Mouse (Mus musculus) midbrain, embryonic 14.5 days (tissue): ENCODE measurements at regions not wholly inside any gene's neighbourhood (a gene's known extent, or its start where the extent isn't known, plus 50 kb on each side); places are given as distances from the start of the nearest gene placed in this dataset.
A peak's percentile ranks its signal among the peaks of the same experiment; 100 is the strongest.

Experiments
- ATAC-seq: fragments of 200-750 bp; cut with Nextera tagmentation; 2 replicates; pipeline ENCODE4 v1.8.0; 2017; ENCODE audit warnings: moderate number of reproducible peaks, moderate library complexity; ENCODE audit not compliant: low FRiP score, low TSS enrichment
- DNase-seq: peaks from one replicate; pipeline ENCODE4 v3.0.0-alpha.2; 2015
- H3K27ac ChIP-seq: fragments of 300-500 bp; sonication (generic); replicated peaks from 2 replicates; pipeline ENCODE4 v1.5.1; 2014; ENCODE audit warnings: mild to moderate bottlenecking, low read depth, low read length, moderate library complexity
- H3K27me3 ChIP-seq: fragments of 300-500 bp; sonication (generic); 2 replicates; pipeline ENCODE4 v1.6.1; 2014; ENCODE audit warnings: low read length, control low read depth, mixed read lengths; ENCODE audit not compliant: control insufficient read depth, insufficient read depth
- H3K36me3 ChIP-seq: fragments of 300-500 bp; sonication (generic); 2 replicates; pipeline ENCODE4 v1.6.1; 2014; ENCODE audit warnings: low read length, control low read depth; ENCODE audit not compliant: control insufficient read depth, insufficient read depth
- H3K4me1 ChIP-seq: fragments of 300-500 bp; sonication (generic); 2 replicates; pipeline ENCODE4 v1.6.1; 2014; ENCODE audit warnings: mild to moderate bottlenecking, antibody characterized with exemption, low read length, control low read depth; ENCODE audit not compliant: control insufficient read depth, insufficient read depth
- H3K4me2 ChIP-seq: fragments of 300-500 bp; sonication (generic); 2 replicates; pipeline ENCODE4 v1.6.1; 2014; ENCODE audit warnings: mild to moderate bottlenecking, low read length, moderate library complexity
- H3K4me3 ChIP-seq: fragments of 300-500 bp; sonication (generic); replicated peaks from 2 replicates; pipeline ENCODE4 v1.5.1; 2014; ENCODE audit warnings: low read depth, low read length
- H3K9ac ChIP-seq: fragments of 300-500 bp; sonication (generic); replicated peaks from 2 replicates; pipeline ENCODE4 v1.6.1; 2014; ENCODE audit warnings: mild to moderate bottlenecking, low read length, moderate library complexity
- H3K9me3 ChIP-seq: fragments of 300-500 bp; sonication (generic); 2 replicates; pipeline ENCODE4 v1.6.1; 2016; ENCODE audit warnings: low read length, control low read depth, mixed read lengths; ENCODE audit not compliant: control insufficient read depth
- WGBS: fragments of 180-500 bp; shearing (Covaris S2); extraction: QIAGEN DNeasy Blood & Tissue Kit; methylation state at CpG from one replicate; pipeline ENCODE4 v1.1.7; 2014; 5-methylcytosine and 5-hydroxymethylcytosine counted together

- WGBS = 93% methylated on average over 2 of the region's 2 CpGs
- no peak overlapping the region for H3K4me3 ChIP-seq
Observed at GRCm38 (mm10) chr2:143419791-143420190, 126.2 kb upstream of the Pcsk2 start.

DNA sequence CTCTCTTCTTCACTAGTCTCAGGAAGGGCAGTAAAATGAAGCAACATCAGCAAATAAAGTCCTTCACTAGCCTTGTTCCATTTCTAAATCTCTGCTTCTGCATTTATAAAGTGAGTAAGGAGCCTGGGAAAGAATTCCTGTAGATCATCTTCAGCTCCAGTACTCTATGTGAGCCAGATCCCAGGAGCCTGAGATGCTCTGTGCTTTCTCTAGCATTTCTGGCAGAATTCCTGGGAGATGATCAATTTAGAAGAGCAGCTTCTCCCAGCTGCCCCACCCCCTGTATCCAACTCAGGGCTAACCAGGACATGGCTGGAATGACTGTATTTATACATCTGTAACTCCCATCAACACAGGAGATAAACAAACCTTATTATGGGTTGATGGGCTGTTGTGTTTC, 95.3 kb upstream of the Pcsk2 start:
- Histone ChIP-seq H3K9me3 (no peaks in the 10 kb centered on the region), H3K27me3 (no peaks in the 10 kb centered on the region), H3K4me2 (no peak overlapping the region), H3K4me1 (no peaks in the 10 kb centered on the region), H3K27ac (no peak overlapping the region), H3K9ac (no peak overlapping the region), H3K36me3 (no peaks in the 10 kb centered on the region), H3K4me3 (no peak overlapping the region)
- ATAC-seq (no peak), DNase-seq (no peak)

More at GRCm38 (mm10) chr2:143419791-143420190, 126.2 kb upstream of the Pcsk2 start:
- no peak for ATAC-seq
- Histone ChIP-seq H3K27ac (no peak overlapping the region), H3K4me1 (no peaks in the 10 kb centered on the region), H3K9ac (no peak overlapping the region), H3K36me3 (no peaks in the 10 kb centered on the region), H3K4me2 (no peak overlapping the region), H3K27me3 (no peaks in the 10 kb centered on the region), H3K9me3 (no peaks in the 10 kb centered on the region)
- no peak for DNase-seq

GRCm38 (mm10) chr2:143451256-143451655, 94.7 kb upstream of the Pcsk2 start:
- Histone ChIP-seq H3K36me3 (no peaks in the 10 kb centered on the region), H3K27me3 (no peaks in the 10 kb centered on the region), H3K4me3 (no peak overlapping the region), H3K9ac (no peak overlapping the region), H3K4me2 (no peak overlapping the region), H3K9me3 (no peaks in the 10 kb centered on the region), H3K27ac (no peak overlapping the region), H3K4me1 (no peaks in the 10 kb centered on the region)
- ATAC-seq (no peak), DNase-seq (no peak)
- WGBS = 52% methylated on average over 2 of the region's 2 CpGs

DNA sequence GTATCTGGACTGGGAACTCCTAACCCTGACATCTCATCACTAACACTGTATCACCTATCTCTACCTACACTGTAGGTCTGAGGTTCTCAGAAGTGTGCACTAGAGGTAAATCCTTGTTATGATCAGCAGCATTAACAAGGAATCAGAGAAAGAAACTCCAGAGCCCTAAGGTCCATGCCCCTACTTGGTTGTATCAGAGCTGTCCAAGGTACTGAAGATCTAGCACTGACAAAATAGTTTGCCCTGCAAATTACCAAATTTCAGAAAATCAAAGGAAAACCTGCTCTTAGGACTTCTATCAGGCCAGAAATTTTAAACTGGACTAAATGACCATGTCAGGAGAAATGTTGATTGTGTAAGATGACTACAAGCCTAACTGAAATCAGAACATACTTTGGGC, 94.3 kb upstream of the Pcsk2 start:
- Histone ChIP-seq H3K9ac (no peak overlapping the region), H3K4me2 (no peak overlapping the region), H3K36me3 (no peaks in the 10 kb centered on the region), H3K27me3 (no peaks in the 10 kb centered on the region), H3K27ac (no peak overlapping the region), H3K9me3 (no peaks in the 10 kb centered on the region), H3K4me1 (no peaks in the 10 kb centered on the region), H3K4me3 (no peak overlapping the region)
- ATAC-seq (no peak), DNase-seq (peak; percentile 16)

- no peak for DNase-seq
- Histone ChIP-seq H3K27me3 (no peaks in the 10 kb centered on the region), H3K4me1 (no peaks in the 10 kb centered on the region), H3K9me3 (no peaks in the 10 kb centered on the region), H3K9ac (no peak overlapping the region), H3K36me3 (no peaks in the 10 kb centered on the region), H3K27ac (no peak overlapping the region), H3K4me2 (no peak overlapping the region), H3K4me3 (no peak overlapping the region)
- no peak for ATAC-seq
- 83% methylated on average over 5 of the region's 5 CpGs for WGBS
Observed at GRCm38 (mm10) chr2:143467936-143468335, 78.0 kb upstream of the Pcsk2 start.

GRCm38 (mm10) chr2:143471394-143471793, 74.6 kb upstream of the Pcsk2 start:
- Histone ChIP-seq H3K4me2 (no peak overlapping the region), H3K27ac (no peak overlapping the region), H3K9me3 (no peaks in the 10 kb centered on the region), H3K4me1 (no peaks in the 10 kb centered on the region), H3K9ac (no peak overlapping the region), H3K27me3 (no peaks in the 10 kb centered on the region), H3K36me3 (no peaks in the 10 kb centered on the region), H3K4me3 (no peak overlapping the region)
- WGBS = 95% methylated on average over 3 of the region's 3 CpGs
- DNase-seq = no peak
- ATAC-seq = no peak

GRCm38 (mm10) chr2:143490830-143491229, 55.1 kb upstream of the Pcsk2 start:
- no peaks in the 10 kb centered on the region for H3K36me3 ChIP-seq
- DNase-seq = peak; percentile 64
- no peaks in the 10 kb centered on the region for H3K4me1 ChIP-seq
- H3K9me3 ChIP-seq = no peaks in the 10 kb centered on the region
- 68% methylated on average over 3 of the region's 3 CpGs for WGBS
- no peak overlapping the region for H3K9ac ChIP-seq
- peak; percentile 50 for ATAC-seq
- no peak overlapping the region for H3K4me2 ChIP-seq
- no peak overlapping the region for H3K4me3 ChIP-seq
- H3K27ac ChIP-seq = no peak overlapping the region
- no peaks in the 10 kb centered on the region for H3K27me3 ChIP-seq
